Mouse (Mus musculus) liver, embryonic 16.5 days (tissue): ENCODE measurements around the gene Rabl6. TPM values are rescaled to one million over a fixed set of nuclear protein-coding genes. Genes with fewer than 3 reads are reported as not detected.
A peak's percentile ranks its signal among the peaks of the same experiment; 100 is the strongest.

ENCODE experiments used
- ATAC-seq: fragments of 200-750 bp; cut with Nextera tagmentation; 2 replicates; pipeline ENCODE4 v1.8.0; 2017; ENCODE audit warnings: low read depth, mild to moderate bottlenecking, moderate number of reproducible peaks, moderate library complexity
- H3K27ac ChIP-seq: fragments of 300-500 bp; sonication (generic); 2 replicates; pipeline ENCODE4 v1.5.1; 2014; ENCODE audit warnings: mild to moderate bottlenecking, low read length
- H3K27me3 ChIP-seq: fragments of 300-500 bp; sonication (generic); 2 replicates; pipeline ENCODE4 v1.6.1; 2014; ENCODE audit warnings: low read depth, low read length, mixed read lengths; ENCODE audit not compliant: control insufficient read depth, insufficient read depth
- H3K36me3 ChIP-seq: fragments of 300-500 bp; sonication (generic); 2 replicates; pipeline ENCODE4 v1.6.1; 2014; ENCODE audit warnings: mild to moderate bottlenecking; ENCODE audit not compliant: control insufficient read depth, insufficient read depth
- H3K4me1 ChIP-seq: fragments of 300-500 bp; sonication (generic); 2 replicates; pipeline ENCODE4 v1.6.1; 2014; ENCODE audit warnings: low read depth, low read length, mixed read lengths; ENCODE audit not compliant: control insufficient read depth
- H3K4me2 ChIP-seq: fragments of 300-500 bp; sonication (generic); 2 replicates; pipeline ENCODE4 v1.6.1; 2014; ENCODE audit warnings: low read depth, low read length, mixed read lengths
- H3K4me3 ChIP-seq: fragments of 300-500 bp; sonication (generic); 2 replicates; pipeline ENCODE4 v1.5.1; 2014; ENCODE audit warnings: low read depth, mild to moderate bottlenecking, low read length
- H3K9ac ChIP-seq: fragments of 300-500 bp; sonication (generic); 2 replicates; pipeline ENCODE4 v1.6.1; 2014; ENCODE audit warnings: low read depth, low read length
- H3K9me3 ChIP-seq: fragments of 300-500 bp; sonication (generic); replicated peaks from 2 replicates; pipeline ENCODE4 v1.6.1; 2016; ENCODE audit warnings: low read length; ENCODE audit not compliant: control insufficient read depth
- WGBS: fragments of 180-500 bp; shearing (Covaris S2); extraction: QIAGEN DNeasy Blood & Tissue Kit; methylation state at CpG from one replicate; pipeline ENCODE4 v1.1.7; 2014; ENCODE audit not compliant: insufficient replicate concordance; 5-methylcytosine and 5-hydroxymethylcytosine counted together
- polyA plus RNA-seq: library from polyadenylated mRNA; unstranded; fragments of >200 nt; fragmentation: Nextera tagmentation; extraction: Ambion mirVana; gene quantifications from 2 replicates; pipeline ENCODE4 v1.2.1, GENCODE M21; 2015

Rabl6 gene
- polyA plus RNA-seq, 1 experiment from 2014 or later, result 19.9 TPM

DNA sequence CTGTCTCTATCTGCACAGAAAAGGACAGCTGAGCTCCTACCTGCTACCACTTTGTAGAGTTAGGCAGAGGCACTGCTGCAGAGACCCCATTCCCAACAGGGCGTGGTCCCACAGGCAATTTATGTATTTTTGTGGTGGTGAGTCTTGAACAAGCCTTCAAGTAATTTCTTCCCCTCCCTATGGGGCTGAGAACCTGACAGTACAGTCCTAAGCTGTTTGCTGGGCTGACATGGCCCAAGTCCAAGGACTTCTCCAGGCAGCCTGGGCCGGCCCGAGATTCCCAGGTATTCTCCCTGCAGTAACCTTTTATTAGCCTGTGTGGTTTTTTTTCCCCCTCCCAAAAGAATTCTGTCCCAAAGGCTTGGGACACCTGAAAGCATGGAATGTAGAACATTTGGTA, 24.2 kb downstream of the Rabl6 start:
- no peak overlapping the region for H3K27ac ChIP-seq
- H3K4me3 ChIP-seq, result no peak overlapping the region
- 80% methylated on average over 3 of the region's 3 CpGs for WGBS
- peaks cover 2% of the 10 kb centered on the region; the same call in 1 of the 2 replicates for H3K36me3 ChIP-seq
- H3K4me2 ChIP-seq, result no peak overlapping the region
- peaks cover 23% of the 10 kb centered on the region for H3K27me3 ChIP-seq
- ATAC-seq, result no peak
- H3K4me1 ChIP-seq, result peaks cover 30% of the 10 kb centered on the region
- H3K9ac ChIP-seq, result no peak overlapping the region
- H3K9me3 ChIP-seq, result no peaks in the 10 kb centered on the region

DNA sequence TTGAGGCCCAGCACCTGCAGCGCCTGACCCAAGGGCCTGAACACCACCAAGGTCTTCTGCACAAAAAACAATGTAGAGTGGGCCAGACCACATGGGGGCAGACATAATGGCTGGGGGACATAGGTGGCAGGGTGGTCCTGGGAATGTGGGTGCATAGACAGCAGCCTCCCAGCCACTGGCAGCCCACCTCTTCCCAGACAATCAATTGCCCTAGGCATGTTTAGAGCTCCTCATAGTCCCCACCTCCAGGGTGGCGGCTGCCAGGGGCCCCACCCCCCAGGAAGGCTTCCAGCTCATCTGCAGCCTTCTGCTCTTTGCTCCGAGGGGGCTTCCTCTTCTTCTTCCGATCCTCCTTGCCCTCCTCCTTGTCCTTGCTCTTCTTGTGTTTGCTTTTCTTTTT, 24.8 kb downstream of the Rabl6 start:
- WGBS, result 71% methylated on average over 4 of the region's 4 CpGs
- Histone ChIP-seq H3K9me3 (no peaks in the 10 kb centered on the region), H3K36me3 (peaks cover 2% of the 10 kb centered on the region; the same call in 1 of the 2 replicates), H3K4me2 (no peak overlapping the region), H3K9ac (no peak overlapping the region), H3K27ac (no peak overlapping the region), H3K27me3 (peaks cover 28% of the 10 kb centered on the region), H3K4me1 (peaks cover 33% of the 10 kb centered on the region), H3K4me3 (no peak overlapping the region)
- no peak for ATAC-seq

DNA sequence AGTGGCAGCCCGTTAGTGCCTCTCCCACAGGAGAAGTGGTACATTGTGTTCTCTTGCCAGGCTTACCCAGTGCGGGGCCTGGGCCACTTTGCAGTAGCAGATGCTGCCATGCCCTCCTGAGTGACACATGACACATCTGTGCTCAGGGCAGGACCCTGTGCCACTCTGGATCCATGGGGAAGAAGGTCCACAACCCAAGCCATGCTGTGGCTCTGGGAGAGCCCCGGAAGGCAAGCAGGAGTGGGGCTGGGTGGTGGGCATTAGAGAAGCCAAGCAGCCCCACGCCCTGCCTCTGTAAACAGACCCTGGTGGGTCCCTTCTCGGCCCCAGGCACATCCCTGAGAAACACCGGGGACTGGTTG, 25.2 kb downstream of the Rabl6 start:
- Histone ChIP-seq H3K9ac (no peak overlapping the region), H3K4me3 (no peak overlapping the region), H3K4me1 (peaks cover 34% of the 10 kb centered on the region), H3K36me3 (peaks cover 2% of the 10 kb centered on the region; the same call in 1 of the 2 replicates), H3K4me2 (no peak overlapping the region), H3K9me3 (no peaks in the 10 kb centered on the region), H3K27me3 (peaks cover 33% of the 10 kb centered on the region), H3K27ac (no peak overlapping the region)
- ATAC-seq, result no peak
- WGBS, result 82% methylated on average over 6 of the region's 6 CpGs

DNA sequence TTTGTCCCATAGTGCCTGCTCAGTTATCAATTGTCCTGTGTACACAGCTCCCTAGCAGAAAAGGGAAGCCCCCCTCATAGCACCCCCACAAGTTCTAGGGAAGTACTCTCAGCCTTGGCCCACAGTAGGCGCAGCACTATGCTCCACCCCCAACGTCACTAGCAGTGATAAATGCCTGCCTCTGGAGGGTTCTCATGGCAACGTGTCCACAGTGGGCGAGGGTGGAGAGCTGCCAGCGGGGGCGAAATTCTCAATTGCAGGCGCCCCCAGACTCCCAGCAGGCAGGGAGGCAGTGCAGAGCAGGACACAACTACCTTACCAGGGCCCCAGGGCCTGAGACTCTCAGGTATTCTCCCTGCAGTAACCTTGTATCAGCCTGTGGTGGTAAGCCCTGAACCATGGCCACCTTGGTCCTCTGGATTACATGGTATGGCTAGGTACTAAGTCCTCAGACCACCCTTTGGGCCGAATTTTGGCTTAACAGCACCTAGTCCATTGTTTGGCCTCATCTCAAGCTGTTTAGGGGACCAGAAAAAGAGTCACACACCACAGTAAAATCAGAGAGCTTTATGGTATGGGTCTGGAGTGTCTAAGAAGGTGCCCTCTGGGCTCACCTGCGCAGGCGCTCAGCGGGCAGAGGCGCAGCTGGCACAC, 25.7 kb downstream of the Rabl6 start:
- Histone ChIP-seq H3K4me2 (no peak overlapping the region), H3K27ac (no peak overlapping the region), H3K4me1 (peaks cover 39% of the 10 kb centered on the region), H3K4me3 (no peak overlapping the region), H3K36me3 (peaks cover 2% of the 10 kb centered on the region; the same call in 1 of the 2 replicates), H3K9me3 (no peaks in the 10 kb centered on the region), H3K27me3 (peaks cover 38% of the 10 kb centered on the region), H3K9ac (no peak overlapping the region)
- WGBS, result 34% methylated on average over 12 of the region's 12 CpGs
- no peak for ATAC-seq

DNA sequence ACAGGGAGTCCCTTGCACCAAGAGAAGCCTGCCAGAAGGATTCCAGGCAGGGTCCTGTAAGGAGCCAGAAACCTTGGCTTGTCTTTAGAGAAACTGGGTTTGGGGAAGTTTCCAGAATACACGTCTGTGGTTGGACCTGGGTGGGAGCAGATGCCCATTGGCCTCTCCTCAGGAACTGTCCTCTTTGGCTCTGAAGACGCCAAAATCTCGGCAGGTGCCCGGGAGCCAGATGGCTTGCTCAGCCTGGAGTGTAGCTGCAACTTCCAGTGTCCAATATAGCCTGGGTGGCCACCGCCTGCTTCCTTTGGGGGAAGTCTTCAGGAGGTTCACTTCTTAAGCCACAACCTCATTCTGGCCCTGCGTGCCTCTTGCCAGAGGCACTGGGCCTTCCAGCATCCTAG, 26.4 kb downstream of the Rabl6 start:
- Histone ChIP-seq H3K27me3 (peaks cover 45% of the 10 kb centered on the region), H3K4me3 (no peak overlapping the region), H3K27ac (no peak overlapping the region), H3K4me2 (peak overlapping the region; percentile 50; the same call in 1 of the 2 replicates), H3K36me3 (peaks cover 2% of the 10 kb centered on the region; the same call in 1 of the 2 replicates), H3K4me1 (peaks cover 41% of the 10 kb centered on the region), H3K9me3 (no peaks in the 10 kb centered on the region), H3K9ac (no peak overlapping the region)
- WGBS, result 9% methylated on average over 6 of the region's 6 CpGs
- no peak for ATAC-seq

GRCm38 (mm10) chr2:25581294-25581864, 26.9 kb downstream of the Rabl6 start, which contains the start of gene Ajm1:
Gene Ajm1, minus strand, starts transcription at chr2:25581757.
- WGBS, result 5% methylated on average over 19 of the region's 19 CpGs

DNA sequence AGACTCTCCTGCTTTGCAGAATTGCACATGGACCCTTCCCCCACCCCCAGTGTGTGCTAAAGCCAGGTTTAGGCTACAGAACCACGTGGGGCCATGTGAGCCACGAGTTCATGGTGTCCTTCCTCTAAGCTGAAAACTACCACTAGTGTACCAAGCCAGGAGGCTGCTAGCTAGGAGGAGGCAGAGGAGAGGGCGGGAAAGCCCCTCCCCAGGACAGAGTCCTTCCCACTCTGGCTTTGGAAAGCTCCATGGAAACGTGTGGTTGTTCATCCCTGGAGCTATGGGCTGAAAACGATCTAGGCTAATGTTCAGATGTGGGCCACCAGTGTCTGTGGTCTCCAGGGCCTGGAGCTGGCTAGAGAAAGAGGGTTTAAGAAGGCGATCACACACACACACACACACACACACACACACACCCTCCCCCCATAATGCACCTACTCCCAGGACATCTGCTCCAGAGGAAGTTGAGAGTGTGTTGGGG, 27.7 kb downstream of the Rabl6 start:
- no peak for ATAC-seq
- Histone ChIP-seq H3K9ac (no peak overlapping the region), H3K27ac (no peak overlapping the region), H3K4me1 (peaks cover 43% of the 10 kb centered on the region), H3K27me3 (peaks cover 58% of the 10 kb centered on the region), H3K36me3 (peaks cover 2% of the 10 kb centered on the region; the same call in 1 of the 2 replicates), H3K4me3 (no peak overlapping the region), H3K9me3 (no peaks in the 10 kb centered on the region), H3K4me2 (no peak overlapping the region)
- WGBS, result 21% methylated on average over 6 of the region's 6 CpGs

More at GRCm38 (mm10) chr2:25581294-25581864, 26.9 kb downstream of the Rabl6 start, which contains the start of gene Ajm1:
- no peak within 1 kb of the TSS for H3K27ac ChIP-seq
- H3K4me1 ChIP-seq, result peaks cover 41% of the 10 kb centered on the region
- peak; percentile 64 for ATAC-seq
- H3K27me3 ChIP-seq, result peaks cover 50% of the 10 kb centered on the region
- no peaks in the 10 kb centered on the region for H3K9me3 ChIP-seq
- H3K9ac ChIP-seq, result no peak within 1 kb of the TSS
- H3K4me3 ChIP-seq, result peak within 1 kb of the TSS; percentile 22; the same call in 1 of the 2 replicates
- peaks cover 2% of the 10 kb centered on the region; the same call in 1 of the 2 replicates for H3K36me3 ChIP-seq
- H3K4me2 ChIP-seq, result peak within 1 kb of the TSS; percentile 50

DNA sequence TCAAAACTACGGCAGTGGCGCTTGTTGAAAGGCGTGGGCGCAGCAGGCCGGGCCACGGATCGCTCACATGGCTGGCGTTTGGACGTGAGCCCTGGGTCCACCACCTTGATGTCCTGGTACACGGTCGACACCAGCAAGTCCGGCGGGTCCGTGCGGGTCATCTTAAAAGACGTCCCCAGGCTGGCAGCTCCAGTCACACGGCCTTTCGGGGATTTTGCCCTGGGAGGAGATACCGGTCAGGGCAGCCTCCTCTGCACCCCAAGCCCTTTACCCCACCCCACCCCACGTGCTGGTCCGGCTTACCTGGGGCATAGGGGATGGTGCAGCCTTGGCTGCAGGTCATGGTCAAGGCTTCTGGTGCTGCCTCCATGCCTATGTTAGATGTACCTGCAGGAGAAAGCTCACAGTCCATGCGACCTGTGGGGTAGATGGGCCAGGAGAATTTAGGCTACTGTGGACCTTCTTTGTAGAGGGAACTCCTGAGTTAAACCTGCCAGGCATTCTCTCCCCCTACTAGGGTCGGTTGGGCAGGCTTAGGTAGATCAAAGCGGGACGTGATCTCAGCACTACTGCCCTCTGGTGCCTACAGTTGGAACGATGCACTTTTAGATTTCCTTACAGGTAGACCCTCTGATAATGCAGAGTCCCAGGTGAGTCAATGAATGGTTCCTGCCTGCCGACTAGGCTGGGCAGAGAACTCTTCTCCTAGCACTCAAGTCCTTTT, 28.4 kb downstream of the Rabl6 start:
- peaks cover 48% of the 10 kb centered on the region for H3K4me1 ChIP-seq
- H3K27ac ChIP-seq, result no peak overlapping the region
- ATAC-seq, result no peak
- H3K4me3 ChIP-seq, result no peak overlapping the region
- H3K9me3 ChIP-seq, result no peaks in the 10 kb centered on the region
- no peak overlapping the region for H3K9ac ChIP-seq
- peaks cover 2% of the 10 kb centered on the region; the same call in 1 of the 2 replicates for H3K36me3 ChIP-seq
- WGBS, result 6% methylated on average over 27 of the region's 27 CpGs
- no peak overlapping the region for H3K4me2 ChIP-seq
- peaks cover 59% of the 10 kb centered on the region for H3K27me3 ChIP-seq
